Mouse (Mus musculus) intestine, embryonic 14.5 days (tissue): ENCODE measurements at regions not wholly inside any gene's neighbourhood (a gene's known extent, or its start where the extent isn't known, plus 50 kb on each side); places are given as distances from the start of the nearest gene placed in this dataset.
A peak's percentile ranks its signal among the peaks of the same experiment; 100 is the strongest.
"Not testable (repeated sequence)": the region's sequence is repeated elsewhere in the genome, so short reads cannot be mapped to it uniquely, and the experiment has no call there.

Experiments used
- ATAC-seq: fragments of 200-750 bp; cut with Nextera tagmentation; replicated peaks from 2 replicates; pipeline ENCODE4 v1.8.0; 2017; ENCODE audit warnings: low read depth, moderate number of reproducible peaks, moderate TSS enrichment, moderate library complexity; ENCODE audit not compliant: low FRiP score, low TSS enrichment
- DNase-seq: peaks from one replicate; pipeline ENCODE4 v3.0.0-alpha.2; 2018; ENCODE audit warnings: low spot score
- H3K27ac ChIP-seq: fragments of 300-500 bp; sonication (generic); 2 replicates; pipeline ENCODE4 v1.5.1; 2014; ENCODE audit warnings: low read depth, mild to moderate bottlenecking, control low read depth
- H3K27me3 ChIP-seq: fragments of 300-500 bp; sonication (generic); replicated peaks from 2 replicates; pipeline ENCODE4 v1.6.1; 2014; ENCODE audit warnings: low read length, control low read depth; ENCODE audit not compliant: control insufficient read depth, insufficient read depth
- H3K36me3 ChIP-seq: fragments of 300-500 bp; sonication (generic); 2 replicates; pipeline ENCODE4 v1.6.1; 2014; ENCODE audit warnings: low read length, control low read depth; ENCODE audit not compliant: control insufficient read depth, insufficient read depth
- H3K4me1 ChIP-seq: fragments of 300-500 bp; sonication (generic); replicated peaks from 2 replicates; pipeline ENCODE4 v1.6.1; 2014; ENCODE audit warnings: low read length, control low read depth, mixed read lengths; ENCODE audit not compliant: control insufficient read depth, insufficient read depth
- H3K4me2 ChIP-seq: fragments of 300-500 bp; sonication (generic); 2 replicates; pipeline ENCODE4 v1.6.1; 2014; ENCODE audit warnings: low read length
- H3K4me3 ChIP-seq: fragments of 300-500 bp; sonication (generic); 2 replicates; pipeline ENCODE4 v1.5.1; 2014; ENCODE audit warnings: low read depth, low read length, control low read depth, mixed read lengths
- H3K9ac ChIP-seq: fragments of 300-500 bp; sonication (generic); 2 replicates; pipeline ENCODE4 v1.6.1; 2014; ENCODE audit warnings: mild to moderate bottlenecking, low read length
- H3K9me3 ChIP-seq: fragments of 300-500 bp; sonication (generic); 2 replicates; pipeline ENCODE4 v1.6.1; 2016; ENCODE audit warnings: low read length, control low read depth; ENCODE audit not compliant: control insufficient read depth
- WGBS: fragments of 180-500 bp; shearing (Covaris S2); extraction: QIAGEN DNeasy Blood & Tissue Kit; methylation state at CpG from one replicate; pipeline ENCODE4 v1.1.7; 2014; 5-methylcytosine and 5-hydroxymethylcytosine counted together

- 70% methylated on average over 1 of the region's 1 CpGs for WGBS
- H3K4me3 ChIP-seq, result no peak overlapping the region
- H3K36me3 ChIP-seq, result no peaks in the 10 kb centered on the region
- no peak for ATAC-seq
- DNase-seq, result no peak
- no peak overlapping the region for H3K27ac ChIP-seq
- no peak overlapping the region for H3K4me2 ChIP-seq
- H3K4me1 ChIP-seq, result no peaks in the 10 kb centered on the region
- no peaks in the 10 kb centered on the region for H3K27me3 ChIP-seq
- H3K9me3 ChIP-seq, result no peaks in the 10 kb centered on the region
- H3K9ac ChIP-seq, result no peak overlapping the region
Observed at GRCm38 (mm10) chr9:78795801-78796200, 180.5 kb downstream of the Cd109 start.

DNA sequence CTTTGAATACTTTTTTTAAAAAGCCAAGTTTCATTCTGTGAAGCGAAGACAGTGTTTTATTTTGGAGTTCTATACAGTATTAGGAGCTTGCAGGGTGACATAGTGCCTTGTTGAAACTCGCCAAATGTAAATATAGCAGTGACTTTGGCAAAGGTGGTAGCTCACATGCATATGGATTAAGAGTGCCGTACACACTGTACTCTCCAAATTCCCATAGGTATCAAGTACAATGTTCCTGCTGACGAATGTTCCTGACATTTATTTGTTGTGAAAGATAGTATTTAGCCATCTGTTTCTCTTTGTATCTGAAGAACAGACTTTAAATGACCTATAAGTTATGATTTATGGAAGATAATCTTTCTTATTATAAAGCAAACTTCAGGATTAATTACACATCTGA, 201.9 kb downstream of the Cd109 start:
- Histone ChIP-seq H3K9me3 (no peaks in the 10 kb centered on the region), H3K4me1 (no peaks in the 10 kb centered on the region), H3K27me3 (0 out of 2 replicates have a peak, but pooled peaks cover 3% of the 10 kb centered on the region), H3K27ac (no peak overlapping the region), H3K36me3 (no peaks in the 10 kb centered on the region), H3K4me2 (no peak overlapping the region), H3K4me3 (no peak overlapping the region), H3K9ac (no peak overlapping the region)
- ATAC-seq (no peak), DNase-seq (no peak)
- WGBS, result 72% methylated on average over 4 of the region's 4 CpGs

DNA sequence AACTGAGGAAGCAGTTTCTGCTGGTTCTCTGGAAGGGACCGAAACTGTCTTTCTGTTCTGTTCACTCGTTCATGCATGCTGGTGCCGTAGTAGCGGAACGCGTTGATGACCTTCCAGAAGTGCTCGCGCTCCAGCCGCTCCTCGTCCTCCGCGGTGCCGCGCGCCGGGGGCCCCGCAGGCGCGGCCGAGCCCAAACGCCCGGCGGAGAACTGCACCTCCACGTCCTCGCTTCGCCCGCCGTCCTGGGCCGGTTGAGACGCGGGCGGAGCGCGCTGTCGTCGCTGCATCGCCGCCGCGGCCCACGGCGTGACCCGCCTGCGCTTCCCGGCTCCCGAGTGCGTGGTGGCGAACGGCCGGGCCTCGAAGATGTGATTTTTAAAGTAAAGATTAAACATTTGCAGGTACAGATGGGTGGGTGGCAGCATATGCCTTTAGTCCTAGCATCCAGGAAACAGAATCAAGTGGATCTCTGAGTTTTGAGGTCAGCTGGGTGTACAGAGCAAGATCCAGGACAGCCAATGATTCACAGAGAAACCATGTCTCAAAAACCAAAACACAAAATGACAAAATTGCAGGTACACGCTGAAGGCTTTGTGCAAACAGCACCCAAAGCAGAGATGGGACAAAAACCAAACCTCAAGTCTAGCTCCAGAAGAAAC, 206.3 kb downstream of the Cd109 start:
- not testable (repeated sequence) for H3K4me1 ChIP-seq, H3K36me3 ChIP-seq, H3K9me3 ChIP-seq, DNase-seq, H3K27ac ChIP-seq, H3K9ac ChIP-seq, H3K27me3 ChIP-seq
- Histone ChIP-seq H3K4me3 (peak overlapping the region; percentile 28), H3K4me2 (peak overlapping the region; percentile 55)
- ATAC-seq, result peak; percentile 75
- 7% methylated on average over 36 of the region's 52 CpGs for WGBS

DNA sequence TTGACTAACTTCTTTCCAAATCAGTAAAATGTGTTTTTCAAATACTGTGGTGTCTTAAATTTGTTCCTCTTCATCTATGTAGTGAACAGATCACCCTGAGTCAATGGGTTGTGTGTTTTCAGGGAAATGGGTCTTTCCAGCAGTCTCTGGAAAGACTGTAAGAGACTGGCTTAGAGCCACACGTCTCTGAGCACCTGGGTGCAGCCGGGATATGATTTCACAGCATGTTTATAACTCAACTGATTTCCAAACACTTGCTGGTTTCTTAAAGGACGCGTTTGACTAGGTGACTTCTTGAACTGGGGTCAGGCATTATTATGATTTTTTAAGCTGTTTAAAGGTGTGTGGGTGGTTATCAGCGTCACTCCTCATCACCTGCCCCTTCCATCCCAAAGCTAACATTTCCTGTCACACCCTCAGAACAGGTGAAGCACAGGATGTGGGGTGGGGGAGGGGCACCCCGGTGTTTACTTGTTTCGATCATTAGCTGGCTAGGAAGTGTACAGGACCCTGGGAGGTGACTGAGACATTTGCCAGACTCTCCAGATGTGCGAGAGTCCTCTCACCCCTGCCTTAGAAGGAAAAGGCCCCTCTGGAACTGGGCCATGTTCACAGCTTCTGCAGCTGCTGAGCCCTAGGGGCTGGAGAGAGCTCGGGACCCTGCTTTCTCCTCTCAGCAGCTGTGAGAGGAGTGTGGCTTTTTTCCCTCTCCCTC, 229.8 kb downstream of the Cd109 start:
- ATAC-seq (peak; percentile 60), DNase-seq (peak; percentile 69)
- no peaks in the 10 kb centered on the region for H3K9me3 ChIP-seq
- no peak overlapping the region for H3K4me3 ChIP-seq
- no peak overlapping the region for H3K4me2 ChIP-seq
- WGBS, result 22% methylated on average over 9 of the region's 9 CpGs
- no peaks in the 10 kb centered on the region for H3K27me3 ChIP-seq
- H3K9ac ChIP-seq, result no peak overlapping the region
- no peak overlapping the region for H3K27ac ChIP-seq
- H3K36me3 ChIP-seq, result no peaks in the 10 kb centered on the region
- peaks cover 12% of the 10 kb centered on the region for H3K4me1 ChIP-seq

DNA sequence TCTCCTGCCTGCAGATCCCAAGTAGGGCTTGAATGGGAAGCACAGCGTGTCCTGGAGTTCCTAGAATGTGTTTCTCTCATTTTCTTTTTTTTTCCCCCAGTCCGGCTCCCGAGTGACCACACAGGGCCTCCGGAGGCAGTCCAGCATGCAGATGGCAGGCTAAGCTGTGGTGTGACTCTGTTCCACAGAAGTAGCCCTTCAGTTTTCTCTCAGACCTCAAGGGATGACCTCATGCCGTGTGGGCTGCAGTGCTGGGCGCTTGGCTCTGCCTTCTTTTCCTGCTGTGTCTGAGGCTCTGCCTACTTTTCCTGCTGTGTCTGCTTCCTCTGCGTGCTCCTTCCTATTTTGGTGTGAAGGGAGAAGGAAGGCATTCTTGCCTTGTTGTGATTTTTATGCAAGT, 230.8 kb downstream of the Cd109 start:
- 26% methylated on average over 7 of the region's 7 CpGs for WGBS
- DNase-seq, result no peak

DNA sequence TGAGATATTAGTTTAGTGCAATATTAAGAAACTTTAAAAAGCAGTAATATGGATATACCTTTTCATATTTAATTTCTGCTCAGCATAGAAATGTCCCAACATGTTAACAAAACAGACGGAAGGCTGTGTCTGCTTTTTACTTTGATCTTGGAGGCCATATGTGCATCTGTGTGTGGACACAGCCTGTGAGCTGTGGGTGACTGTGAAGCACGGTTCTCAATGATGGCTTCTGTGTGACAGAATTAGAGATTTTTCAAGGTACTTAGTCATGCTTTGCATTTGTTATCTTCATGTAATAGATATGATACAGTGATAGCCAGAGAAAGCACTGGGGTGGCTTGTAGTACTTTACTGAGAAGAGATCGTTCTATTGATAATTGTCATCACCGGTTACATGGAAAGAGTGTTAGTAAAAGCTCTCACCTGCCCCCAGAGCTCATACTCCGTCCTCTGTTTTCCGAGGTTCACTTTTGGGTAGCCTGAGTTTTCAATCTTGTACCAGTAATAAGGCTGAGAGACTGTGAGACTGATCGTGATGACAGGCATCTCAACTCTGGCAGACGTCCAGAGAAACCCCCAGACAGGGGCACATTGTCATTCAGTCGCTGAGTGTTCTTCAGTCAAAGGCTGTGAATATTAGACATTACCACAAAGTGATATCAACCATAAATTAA, 232.7 kb downstream of the Cd109 start:
- H3K36me3 ChIP-seq, result no peaks in the 10 kb centered on the region
- peaks cover 12% of the 10 kb centered on the region for H3K4me1 ChIP-seq
- H3K4me3 ChIP-seq, result no peak overlapping the region
- no peaks in the 10 kb centered on the region for H3K27me3 ChIP-seq
- 73% methylated on average over 9 of the region's 9 CpGs for WGBS
- no peak overlapping the region for H3K27ac ChIP-seq
- H3K9ac ChIP-seq, result no peak overlapping the region
- no peaks in the 10 kb centered on the region for H3K9me3 ChIP-seq
- H3K4me2 ChIP-seq, result no peak overlapping the region
- no peak for DNase-seq
- ATAC-seq, result no peak

More for the DNA sequence above, 230.8 kb downstream of the Cd109 start:
- Histone ChIP-seq H3K36me3 (no peaks in the 10 kb centered on the region), H3K9me3 (no peaks in the 10 kb centered on the region), H3K4me2 (no peak overlapping the region), H3K4me3 (no peak overlapping the region), H3K27me3 (no peaks in the 10 kb centered on the region), H3K9ac (no peak overlapping the region), H3K4me1 (peaks cover 12% of the 10 kb centered on the region), H3K27ac (peak overlapping the region; percentile 55)
- no peak for ATAC-seq

GRCm38 (mm10) chr9:78848564-78848893, 233.2 kb downstream of the Cd109 start:
- DNase-seq, H3K36me3 ChIP-seq, H3K9me3 ChIP-seq, H3K4me3 ChIP-seq, H3K27ac ChIP-seq, ATAC-seq, H3K27me3 ChIP-seq, H3K9ac ChIP-seq, H3K4me2 ChIP-seq: not testable (repeated sequence)
- H3K4me1 ChIP-seq, result peaks cover 12% of the 10 kb centered on the region
- WGBS, result 38% methylated on average over 1 of the region's 1 CpGs

- DNase-seq, result no peak
- Histone ChIP-seq H3K9ac (no peak overlapping the region), H3K27ac (no peak overlapping the region), H3K9me3 (no peaks in the 10 kb centered on the region), H3K4me1 (no peaks in the 10 kb centered on the region), H3K4me2 (no peak overlapping the region), H3K4me3 (no peak overlapping the region), H3K27me3 (no peaks in the 10 kb centered on the region), H3K36me3 (no peaks in the 10 kb centered on the region)
- no peak for ATAC-seq
- WGBS, result 88% methylated on average over 1 of the region's 1 CpGs
Observed at GRCm38 (mm10) chr9:78856981-78857380, 241.6 kb downstream of the Cd109 start.
